Mouse (Mus musculus) kidney, adult 8-10 months (tissue): ENCODE measurements around the gene Adamts17.

Experiments
- DNase-seq, 2 experiments: peaks; one replicate each; pipeline ENCODE4 v3.0.0; 2022

Gene Adamts17

DNA sequence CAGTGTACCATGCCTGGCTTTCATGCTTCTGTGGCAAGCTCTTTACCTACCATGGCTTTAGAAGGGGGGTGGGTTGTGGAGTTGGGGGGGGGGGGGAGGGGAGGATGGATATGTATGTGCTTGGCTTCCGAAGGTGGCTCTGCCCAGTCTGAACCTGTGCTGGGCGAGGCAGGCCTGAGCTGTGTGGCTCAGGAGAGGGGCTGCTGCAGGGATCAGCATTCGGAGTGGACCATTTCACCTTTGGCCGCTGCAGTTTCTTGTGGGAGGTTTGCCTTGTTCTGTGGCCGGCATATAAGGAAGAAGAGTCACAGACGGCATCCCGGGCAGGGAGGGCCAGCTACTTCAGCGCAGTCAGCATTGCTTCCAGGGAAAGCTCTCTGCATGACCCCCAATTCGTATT, 7.8 kb downstream of the Adamts17 start:
- DNase-seq: no peak

DNA sequence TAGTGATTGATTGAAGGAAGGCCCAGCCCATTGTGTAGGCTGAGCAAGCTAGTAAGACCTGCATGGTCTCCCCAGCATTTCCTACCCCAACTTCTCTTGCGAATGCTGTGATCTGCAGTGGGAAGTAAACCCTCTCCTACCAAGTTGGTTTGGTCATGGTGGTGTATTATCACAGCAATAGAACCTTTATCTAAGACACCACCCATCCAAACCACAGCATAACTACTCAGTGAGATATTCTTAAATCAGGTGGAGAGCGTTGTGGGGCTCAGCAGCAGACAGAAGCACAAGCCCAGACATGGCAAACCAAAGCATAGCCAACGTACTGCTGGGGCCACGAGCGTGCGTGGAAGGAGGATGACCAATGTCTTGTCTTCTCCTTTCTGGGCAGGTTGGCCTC, 9.8 kb downstream of the Adamts17 start:
- DNase-seq: no peak

DNA sequence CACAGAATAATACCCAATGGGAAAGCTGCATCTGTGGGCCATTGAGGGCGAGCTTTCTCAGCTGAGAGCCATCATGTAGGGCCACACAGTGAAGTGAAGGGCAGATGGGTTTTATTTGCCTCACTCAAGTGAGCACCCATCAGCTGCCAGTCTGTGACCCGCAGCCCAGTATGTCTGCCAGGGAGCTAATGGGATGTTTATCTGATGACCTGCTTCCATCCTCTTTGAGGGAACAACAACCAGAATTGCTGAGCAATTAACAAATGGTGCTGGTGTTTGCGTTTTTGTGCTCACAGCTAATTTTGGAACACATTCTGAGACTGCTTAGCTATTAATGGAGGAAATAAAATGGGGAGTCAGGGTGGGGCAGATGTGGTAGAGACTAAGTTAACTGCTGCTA, 12.6 kb downstream of the Adamts17 start:
- DNase-seq: no peak

DNA sequence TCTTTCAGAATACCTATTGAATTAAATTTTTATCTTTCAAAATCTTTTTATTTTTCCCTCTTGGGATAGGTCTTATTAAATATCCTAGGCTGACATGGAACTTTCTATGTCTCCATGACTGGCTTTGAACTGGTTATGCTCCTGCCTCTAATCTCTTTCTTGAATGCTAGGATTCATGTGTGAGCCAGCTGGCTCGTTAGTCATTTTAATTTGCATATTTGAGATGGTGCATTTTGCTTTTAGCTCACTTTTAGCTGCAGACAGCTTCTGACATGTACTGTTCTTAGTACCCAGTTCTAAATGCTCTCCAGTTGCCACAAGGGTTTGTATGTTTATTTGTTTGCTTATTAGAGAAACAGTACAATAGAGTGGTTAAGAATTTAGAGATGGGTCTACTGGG, 18.1 kb downstream of the Adamts17 start:
- no peak for DNase-seq

DNA sequence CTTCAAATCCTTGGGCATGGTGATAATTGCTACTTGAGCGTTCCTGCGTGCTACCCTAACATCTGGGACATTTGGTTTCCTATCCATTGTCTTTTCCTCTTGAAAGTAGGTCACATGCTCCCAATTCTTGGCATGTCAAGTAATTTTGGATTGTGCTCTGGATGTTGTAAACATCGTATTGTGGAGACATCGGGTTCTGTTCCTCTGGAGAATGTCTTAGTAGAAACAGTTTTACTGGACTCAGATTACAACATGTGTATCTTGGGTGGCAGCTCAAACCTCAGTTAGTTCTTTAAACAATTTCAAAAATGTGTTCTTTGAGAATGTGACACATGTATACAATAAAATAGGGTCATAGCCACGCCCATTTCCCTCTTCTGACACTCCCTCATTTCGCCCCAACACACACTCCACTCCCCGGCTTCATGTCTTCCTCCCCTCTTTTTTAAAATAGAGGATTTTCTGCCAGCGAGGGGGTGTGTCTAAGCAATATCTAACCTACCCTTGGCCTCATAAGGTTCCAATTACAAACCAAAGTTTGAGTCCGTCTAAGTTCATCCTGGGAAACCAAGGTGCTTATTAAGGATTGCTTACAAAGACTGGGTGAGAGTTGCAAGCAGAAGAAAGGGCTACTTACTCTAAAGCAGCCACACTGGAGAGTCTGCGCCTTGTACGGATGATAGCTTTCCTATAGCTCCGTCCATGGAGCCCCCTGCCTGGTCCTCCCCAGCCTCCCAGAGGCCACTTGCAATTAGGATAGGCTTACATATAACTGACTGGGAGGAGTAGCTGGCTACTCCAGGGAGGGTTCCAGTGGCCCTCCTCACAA, 18.9 kb downstream of the Adamts17 start:
- no peak for DNase-seq

DNA sequence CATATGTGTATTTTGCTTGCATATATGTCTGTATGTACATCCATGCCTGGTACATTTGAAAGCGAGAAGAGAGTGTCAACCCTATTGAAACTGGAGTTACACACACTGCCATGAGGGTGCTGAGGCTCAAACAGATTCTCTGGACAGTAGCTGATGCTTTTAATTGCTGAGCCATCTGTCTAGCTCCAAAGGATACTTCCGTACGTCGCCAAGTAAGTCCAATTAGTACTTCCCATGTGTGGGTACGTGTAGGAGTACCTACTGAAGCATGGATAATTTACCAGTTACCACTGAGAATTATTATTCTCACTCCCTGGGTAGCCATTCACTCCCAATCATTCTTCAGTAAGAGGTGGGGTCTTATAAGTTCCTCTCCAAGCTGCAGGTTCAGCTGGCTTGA, 19.7 kb downstream of the Adamts17 start:
- no peak for DNase-seq

DNA sequence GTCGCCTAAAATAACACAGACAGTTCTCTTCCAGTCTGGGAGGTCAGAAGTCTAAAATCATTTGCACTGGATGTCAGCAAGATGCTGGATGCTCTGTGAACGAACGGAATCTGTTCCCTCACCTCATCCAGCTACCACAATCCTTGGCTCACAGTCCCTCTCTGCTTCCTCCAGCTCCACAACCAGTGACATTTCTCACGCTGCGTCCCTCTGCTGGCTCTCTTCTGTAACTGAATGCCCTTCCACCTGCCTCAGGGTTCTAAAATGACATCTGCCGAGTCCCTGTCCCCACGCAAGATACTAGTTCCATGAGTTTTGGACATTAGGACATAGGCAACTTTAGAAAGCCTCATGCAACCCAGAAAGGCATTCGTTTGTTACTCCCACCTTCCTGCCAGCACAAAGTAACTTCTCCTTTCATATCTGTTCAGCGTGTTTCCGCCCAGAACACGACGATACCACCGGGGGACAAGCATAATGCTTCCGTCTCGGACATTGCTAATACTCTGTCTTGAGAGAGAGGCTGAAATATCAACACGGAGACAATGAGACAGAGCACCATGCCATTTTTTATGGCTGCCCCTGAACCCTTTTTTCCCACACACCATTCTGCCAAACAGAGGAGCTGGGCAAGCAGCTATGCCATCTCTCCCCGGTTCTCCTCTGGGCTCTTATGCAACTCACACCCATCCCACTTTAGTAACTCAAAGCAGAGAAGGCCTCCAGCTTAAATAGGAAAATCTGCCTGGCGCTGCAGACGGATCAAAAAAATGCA, 27.6 kb downstream of the Adamts17 start:
- no peak for DNase-seq

DNA sequence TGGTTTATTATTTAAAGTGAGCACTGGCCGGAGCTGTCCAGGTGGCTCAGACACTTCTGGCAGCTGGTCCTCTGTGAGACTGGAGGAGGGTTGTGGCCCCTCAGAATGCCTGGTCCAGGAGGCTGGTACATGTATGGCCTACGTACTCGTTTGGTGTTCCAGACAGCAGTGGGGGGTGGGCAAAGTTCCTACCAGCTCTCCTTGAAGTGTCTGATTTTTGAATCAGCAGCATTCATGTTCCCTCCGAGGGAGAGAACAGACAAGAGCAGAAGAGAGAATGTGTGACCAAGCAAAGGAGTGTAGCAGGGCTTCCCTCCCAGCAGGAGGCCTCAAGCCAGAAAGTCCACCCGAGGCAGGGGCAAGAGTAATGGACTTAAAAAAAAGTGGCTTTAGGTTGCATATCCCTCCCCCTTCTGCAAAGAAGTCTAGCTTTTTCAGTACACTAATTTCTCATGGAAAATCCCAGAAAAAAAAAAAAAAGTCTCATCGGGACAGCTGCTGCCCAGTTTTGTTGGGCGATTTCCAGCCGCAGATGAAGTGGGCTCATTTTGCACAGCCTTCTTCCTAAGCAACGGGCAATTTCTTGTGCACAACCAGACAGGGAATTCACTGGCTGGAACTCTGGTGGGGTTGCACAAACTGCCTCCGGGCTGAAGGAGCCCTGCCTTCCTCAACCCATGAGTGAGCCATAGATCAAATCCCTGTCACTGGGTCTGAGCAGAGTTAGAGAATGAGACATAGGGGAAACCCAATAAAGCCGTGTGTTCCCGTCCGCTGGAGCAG, 28.4 kb downstream of the Adamts17 start:
- no peak for DNase-seq

DNA sequence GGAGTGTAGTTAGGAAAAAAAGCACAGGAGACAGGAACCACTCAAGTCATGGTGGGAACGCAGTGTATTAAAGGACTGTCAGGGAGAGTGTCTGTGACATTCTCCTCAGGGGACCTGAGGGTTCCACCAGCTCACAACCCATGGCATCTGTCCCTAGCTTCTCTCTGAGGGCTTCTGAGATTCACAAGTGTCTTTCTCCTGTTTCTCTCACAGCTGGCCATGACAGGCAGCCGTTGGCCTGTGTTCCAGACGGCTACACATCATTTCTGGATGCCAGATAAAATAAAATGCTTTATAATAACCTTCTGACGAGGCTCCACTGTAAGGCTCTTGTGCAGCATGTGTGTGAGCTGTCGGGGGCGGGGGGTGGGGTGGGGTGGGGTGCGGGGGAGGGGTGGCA, 32.0 kb downstream of the Adamts17 start:
- DNase-seq: no peak

DNA sequence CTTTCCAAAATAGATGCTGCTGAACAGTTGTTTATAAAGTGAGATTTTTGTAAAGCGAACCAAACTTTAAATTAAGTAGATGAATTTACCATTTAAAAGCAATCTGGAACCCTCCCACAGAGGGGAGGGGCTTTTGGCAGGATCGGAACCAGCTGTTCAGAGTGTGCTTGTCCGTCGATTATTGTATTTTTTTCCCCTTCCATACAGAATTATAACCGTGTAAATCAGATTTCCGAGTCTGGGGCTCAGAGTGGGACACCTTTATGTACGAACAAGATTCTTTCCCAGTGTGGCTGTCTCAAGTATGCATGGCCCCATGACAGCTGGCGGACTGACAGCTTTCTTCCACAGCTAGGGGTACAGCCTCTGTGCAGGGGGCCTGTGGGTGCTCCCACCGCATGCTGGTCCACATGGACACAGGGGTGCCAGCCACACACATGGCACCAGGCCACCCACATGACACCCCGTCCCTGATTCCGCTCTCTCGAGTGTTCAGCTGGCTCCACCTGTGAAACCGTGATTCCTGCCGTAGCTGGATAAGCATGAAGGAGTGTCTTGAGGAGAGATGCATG, 32.5 kb downstream of the Adamts17 start:
- DNase-seq: no peak

DNA sequence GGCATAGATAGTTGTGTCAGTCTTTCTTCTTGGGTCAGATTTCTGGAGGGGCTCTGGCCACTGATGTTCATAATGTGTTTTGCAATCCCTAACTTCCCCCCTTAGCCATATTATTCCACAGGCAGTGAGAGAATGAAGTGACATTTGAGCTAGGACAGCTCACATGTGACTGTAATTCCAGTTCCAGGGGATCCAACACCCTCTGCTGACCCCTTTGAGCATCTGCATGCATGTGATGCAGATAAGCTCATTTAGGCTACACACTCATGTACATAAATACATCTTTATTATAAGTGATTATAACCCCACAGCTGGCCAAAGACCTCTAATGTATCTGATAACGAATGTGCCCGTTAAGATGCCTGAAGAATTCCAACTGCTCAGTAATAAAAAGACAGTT, 33.7 kb downstream of the Adamts17 start:
- no peak for DNase-seq

DNA sequence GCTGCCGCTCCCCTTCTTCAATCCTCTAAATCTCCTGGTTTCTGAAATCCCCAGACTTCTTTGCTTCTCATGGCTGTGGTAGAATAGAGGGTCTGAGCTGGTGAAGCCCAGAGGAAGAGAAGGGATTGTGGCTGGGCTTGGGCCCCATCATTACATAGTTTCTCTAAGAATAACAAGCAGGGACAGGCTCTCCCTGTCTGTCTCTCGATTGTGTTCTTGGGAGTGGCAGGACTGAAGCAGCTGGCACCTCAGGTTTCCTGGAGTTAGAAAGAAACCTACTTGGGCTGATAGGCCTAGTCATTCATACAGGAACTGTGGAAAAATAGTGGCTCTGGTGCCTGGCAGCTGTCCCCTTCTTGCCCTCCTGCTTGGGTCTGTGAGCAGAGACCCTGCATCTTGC, 51.9 kb downstream of the Adamts17 start:
- DNase-seq: no peak

DNA sequence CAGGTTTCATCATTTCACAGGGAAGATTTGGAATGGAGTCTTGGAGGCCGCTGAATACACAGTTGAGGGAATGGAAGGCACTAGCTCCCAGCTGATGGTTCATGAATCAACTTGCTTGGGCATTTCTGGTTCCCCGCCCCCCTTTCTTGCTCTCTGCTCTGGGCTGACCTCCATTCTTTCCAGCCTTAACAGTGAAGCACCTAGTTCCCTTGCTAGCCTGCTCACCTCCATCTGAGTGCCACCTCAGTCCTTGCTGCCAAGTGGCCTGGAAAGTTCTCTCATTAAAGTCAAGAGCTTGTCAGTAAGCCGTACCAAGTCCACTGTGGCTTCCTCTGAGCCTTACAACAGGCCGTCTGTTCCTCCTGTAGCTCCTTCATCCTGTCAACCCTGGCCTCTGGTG, 52.6 kb downstream of the Adamts17 start:
- DNase-seq: no peak

DNA sequence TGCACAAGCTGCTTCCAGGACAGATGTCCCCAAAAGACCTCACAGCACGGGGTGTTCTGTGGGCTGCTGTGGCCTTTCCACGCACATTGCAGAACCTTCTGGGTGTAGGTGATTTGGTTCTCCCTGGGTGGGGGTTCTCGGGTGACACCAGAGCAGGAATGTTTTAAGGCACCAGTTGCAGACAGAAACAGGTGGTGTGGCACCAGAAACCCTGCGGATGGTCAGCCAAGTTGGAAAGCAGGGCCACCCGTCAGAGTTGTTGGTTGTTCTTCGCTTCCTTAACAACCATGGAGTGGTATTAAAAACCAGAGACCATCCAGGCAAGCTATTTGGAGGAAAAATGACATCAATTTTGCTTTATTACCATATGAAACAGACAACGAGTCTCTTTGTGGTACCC, 62.8 kb downstream of the Adamts17 start:
- no peak for DNase-seq

DNA sequence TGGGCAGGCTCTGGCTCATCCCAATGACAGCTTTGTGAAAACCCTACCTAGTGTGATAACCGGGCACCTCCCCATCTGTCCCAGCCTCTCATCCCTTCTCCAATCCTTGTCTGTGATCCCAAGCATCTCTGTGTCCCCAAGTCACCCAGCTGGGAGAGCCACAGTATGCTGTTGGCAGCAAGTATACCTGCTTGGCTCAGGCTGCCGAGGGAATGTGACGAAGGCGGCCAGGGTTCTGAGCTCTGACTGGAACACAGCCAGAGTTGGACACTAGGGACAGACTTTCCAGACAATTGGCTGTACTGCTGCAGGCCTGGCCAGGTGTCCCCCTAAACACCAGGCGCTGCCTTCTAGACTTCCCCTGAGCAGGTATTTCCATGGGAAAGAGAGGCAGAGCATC, 63.5 kb downstream of the Adamts17 start:
- DNase-seq: peak in 1 of 2 experiments; percentile 2

DNA sequence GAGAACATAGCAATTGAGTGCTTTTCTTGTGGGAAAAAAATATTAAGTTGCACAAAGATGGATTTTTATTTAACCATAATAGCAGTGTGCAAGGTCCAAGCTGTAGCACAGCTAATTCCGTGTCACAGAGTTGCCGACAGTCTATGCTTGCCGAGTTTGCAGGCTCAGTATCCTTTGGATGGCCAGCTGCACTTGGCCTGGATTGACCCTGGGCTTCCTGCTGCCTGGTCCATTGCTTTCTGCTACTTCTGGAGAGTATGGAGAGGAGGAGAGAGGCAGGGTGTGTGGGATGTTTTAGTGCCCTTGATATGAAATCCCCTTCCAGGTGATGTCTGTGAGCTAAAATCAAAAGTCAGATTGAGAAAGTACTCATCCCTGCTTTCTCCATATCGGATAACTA, 66.4 kb downstream of the Adamts17 start:
- no peak for DNase-seq

DNA sequence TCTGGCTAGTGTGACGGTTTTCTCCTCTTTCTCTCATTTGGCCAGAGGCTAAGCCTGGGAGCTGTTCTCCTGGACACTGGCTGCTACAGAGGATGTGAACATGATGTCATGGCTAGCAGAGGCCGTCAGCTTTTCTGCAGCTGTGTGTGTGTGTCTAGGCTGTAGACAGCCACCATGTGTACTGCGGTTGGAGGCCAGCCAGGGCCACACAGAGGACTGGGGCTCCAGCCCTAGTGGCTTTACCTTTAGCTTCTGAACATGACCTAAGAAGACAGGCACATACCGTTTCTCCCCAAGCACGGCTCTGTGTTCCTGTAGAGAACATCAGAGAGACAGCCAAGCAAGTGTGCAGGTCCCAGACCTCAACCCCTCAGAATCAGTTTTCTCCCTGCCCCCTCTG, 73.3 kb downstream of the Adamts17 start:
- DNase-seq: no peak

DNA sequence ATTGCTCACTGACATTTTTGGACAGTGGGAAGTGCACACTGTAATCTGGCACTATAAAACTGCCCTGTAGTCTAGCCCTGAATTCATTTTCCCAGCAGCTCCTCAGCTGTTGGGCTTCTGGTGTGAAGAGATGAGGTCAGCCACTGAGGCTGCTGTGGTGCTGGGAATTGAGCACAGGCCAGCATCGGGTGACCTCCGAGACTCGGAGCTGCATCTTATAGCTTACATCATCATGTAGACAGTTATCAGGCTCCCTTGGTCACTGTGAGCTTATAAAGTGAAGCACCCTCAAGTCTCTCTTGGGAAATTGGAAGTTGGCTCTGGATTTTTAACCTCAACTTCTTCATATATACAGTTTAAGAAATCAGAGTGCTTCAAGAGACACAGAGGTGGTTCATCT, 84.1 kb downstream of the Adamts17 start:
- no peak for DNase-seq

DNA sequence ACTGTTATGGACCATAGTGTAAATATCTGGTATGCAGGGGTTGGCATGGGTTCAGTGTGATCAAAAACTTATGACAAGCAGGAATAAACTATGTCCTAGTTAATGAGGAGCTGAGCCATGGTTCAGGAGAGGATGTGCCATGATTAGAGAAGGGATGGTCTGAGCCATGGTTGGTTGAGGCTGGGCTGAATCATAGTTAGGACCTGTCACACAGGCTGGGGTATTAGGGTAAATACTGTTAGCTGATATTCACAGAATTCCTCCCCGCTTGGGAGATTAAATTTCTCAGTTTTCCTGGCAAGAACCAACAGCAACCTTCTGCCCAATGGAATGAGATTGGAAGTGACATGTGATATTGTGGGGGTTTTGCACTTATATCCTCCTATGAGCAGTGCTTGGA, 84.6 kb downstream of the Adamts17 start:
- no peak for DNase-seq

DNA sequence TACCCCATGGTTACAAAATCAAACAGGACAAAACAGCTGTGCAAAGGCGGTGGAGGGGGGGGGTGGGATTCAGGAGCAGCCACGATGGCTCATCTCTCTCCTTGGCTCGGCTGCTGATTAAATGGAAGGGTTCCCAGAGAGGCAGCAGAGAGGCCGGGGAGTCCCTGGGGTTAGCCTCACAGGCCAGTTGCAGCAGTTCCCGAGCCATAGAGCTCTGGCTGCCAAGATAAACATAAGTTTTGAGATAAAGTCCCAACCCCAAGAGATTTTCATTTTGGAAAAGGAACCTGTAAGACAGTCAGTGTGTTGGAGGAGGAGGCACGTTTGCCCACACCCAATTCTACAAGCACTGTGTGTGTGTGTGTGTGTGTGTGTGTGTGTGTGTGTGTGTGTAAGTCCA, 89.7 kb downstream of the Adamts17 start:
- DNase-seq: peak; percentile 14 to 26

DNA sequence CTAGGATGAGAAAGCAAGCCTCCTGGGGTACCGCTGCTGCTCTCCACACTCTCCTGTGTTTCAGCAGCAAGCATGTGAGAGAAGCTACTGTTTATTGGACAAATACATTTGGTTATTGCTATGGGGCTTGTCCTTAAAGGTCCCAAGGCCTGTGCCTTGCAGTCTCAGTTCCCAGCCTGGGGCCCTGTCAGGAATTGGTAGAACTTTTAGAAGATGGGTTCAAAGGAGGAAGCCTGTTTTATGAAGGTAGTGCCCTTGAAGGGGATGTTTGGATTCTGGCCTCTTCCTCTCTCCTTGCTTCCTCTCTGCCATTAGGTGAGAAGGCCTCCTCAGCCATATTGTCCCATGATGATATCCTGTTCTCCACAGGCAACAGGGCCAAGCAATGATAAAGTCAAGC, 91.8 kb downstream of the Adamts17 start:
- no peak for DNase-seq

DNA sequence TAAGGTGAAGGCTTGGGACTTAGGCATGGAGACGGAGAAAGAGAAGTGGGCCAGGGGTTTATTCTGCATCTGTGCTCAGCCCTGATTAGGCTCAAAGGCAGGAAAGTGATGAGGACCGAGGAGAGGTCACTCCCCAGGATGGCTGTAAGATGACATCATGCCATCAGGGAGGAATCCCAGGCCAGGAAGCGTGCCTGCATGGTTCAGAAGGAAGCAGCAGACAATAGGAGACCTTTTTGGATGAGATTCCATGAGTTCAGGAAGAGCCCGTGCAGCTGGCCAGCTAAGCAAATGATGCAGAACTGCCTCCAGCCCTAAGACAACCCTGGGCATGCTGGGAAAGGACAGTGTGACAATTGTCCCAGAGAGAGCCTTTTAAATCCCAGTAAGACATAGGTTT, 93.7 kb downstream of the Adamts17 start:
- DNase-seq: peak; percentile 17 to 22

DNA sequence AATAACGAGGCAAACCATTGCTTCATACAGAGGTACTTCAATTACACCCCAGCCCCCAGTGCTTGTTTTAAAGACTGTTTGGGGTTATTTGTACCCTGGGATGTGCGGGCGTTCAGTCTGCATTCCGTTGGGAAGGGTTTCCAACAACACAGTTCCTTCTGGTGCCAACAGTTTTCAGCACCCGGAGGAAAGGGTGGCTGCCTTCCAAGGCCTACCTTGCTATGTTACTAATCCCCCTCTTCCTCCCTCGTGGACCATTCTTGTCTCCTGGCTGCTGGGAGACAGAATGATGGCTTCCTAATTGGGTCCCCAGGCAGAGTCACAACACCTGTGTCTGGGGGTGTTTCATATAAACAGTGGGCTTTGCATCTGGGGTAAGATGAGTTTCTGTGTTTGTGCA, 94.5 kb downstream of the Adamts17 start:
- no peak for DNase-seq
